Mouse (Mus musculus) kidney, adult 9 months (tissue): ENCODE data around the gene U2af1.

Source experiments
- DNase-seq: peaks from one replicate; pipeline ENCODE4 v3.0.0; 2022

Gene U2af1

GRCm38 (mm10) chr17:31660661-31661250, 2.1 kb upstream of the U2af1 start:
- DNase-seq: peak; percentile 31

DNA sequence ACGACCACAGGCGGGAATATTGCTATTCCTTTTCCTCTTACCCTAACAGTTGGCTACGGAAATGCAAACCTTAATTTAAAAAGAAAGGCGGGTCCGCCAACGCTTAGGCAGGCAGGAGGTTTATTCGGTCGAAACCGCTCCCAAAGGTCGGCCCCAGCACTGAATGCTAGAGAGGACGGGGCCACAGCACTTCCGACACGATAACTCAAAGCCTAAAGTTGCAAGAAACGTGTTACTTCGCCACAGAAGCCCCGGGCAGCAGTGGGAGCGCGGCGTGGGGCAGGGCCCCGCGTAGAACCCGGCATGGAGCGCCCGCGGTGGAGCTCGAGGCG, 590 bp downstream of the U2af1 start:
- no peak for DNase-seq

DNA sequence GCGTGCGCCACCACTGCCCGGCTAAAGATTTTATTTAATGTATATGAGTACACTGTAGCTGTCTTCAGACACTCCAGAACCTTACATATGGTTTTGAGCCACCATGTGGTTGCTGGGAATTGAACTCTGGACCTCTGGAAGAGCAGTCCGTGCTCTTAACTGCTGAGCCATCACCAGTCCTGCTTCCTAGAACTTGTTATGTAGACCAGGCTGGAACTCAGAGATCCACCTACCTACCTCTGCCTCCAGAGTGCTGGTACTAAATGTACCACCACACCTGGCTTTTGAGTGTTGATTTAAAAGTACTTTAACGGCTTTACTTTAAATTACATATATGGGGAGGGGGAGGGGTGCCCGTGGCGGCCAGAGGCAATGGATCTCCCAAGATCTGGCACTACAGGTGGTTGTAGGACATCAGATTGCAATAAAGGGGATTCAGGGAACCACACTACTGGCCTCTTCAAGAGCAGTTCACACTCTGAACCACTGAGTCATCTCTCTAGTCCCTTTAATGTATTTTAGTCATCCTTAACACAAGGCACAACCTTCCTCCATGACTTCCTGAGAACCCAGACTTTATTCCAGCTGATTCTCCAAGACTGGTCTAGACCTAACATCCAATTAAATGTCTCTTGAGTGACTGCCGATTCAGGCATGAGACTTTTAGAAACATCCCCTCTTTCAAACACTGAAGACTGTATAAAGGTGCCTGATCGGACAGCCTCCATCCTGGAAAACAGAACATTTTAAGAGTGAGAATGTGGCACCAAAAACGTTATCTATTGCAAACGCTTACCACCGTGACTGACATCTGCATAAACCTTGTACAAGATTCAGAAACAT, 1.3 kb downstream of the U2af1 start:
- DNase-seq: peak; percentile 22

- no peak for DNase-seq
Measured at GRCm38 (mm10) chr17:31656682-31657081, 2.0 kb downstream of the U2af1 start.

DNA sequence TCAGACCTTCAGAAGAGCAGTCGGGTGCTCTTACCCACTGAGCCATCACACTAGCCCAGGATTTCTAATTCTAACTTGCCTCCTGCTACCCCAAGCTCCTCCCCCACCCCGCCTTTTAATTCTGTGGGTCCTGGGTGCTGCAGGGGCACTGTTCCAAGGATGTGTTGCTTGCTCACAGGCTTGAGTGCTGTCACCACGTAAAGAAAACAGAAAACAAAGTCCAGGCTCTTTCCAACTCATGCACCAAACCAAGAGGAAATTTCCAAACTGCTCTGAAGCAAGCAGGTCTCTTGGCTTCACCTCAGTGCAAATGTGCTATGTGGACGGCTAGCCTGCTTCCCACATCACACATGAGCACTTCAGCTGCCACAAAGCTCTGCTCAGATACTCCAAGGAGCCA, 3.3 kb downstream of the U2af1 start:
- DNase-seq: peak; percentile 49

DNA sequence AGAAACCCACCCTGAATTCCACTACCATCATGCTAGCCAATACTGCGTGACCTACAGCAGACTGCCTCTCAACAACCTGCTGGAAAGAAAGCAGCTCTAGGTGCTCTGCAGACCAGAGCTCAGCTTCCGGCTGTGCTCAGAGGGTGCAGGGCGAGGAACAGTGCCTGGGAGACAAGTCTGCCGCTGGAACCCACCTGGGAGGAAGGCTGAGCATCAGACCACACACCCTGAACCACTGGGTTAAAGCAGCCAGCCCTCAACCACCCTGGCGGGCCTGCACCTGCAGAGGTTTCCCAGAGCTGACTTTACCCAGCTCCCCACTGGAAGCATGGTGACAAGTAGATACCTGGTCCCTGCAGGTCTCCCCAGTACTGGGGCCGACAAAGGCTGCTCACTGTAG, 5.4 kb downstream of the U2af1 start:
- DNase-seq: no peak

DNA sequence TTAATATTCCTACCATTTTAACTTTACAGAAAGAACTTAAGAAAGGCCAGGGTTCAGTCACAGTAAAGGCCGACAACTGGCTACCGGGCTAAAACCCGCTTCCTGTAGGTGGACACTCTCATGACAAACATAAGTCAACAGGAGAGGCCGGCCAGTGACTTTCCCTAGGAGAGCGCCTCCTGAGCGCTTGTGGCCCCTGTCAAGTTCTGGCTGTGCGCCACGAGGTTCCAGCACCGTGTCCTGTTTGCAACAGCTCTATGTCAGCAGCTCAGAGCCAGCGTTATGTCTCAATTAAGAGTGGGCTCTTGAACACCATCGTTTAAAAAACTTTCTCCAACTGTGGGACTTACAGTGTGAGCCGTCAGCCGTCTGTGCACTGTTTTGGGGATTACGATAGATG, 6.5 kb downstream of the U2af1 start:
- no peak for DNase-seq

DNA sequence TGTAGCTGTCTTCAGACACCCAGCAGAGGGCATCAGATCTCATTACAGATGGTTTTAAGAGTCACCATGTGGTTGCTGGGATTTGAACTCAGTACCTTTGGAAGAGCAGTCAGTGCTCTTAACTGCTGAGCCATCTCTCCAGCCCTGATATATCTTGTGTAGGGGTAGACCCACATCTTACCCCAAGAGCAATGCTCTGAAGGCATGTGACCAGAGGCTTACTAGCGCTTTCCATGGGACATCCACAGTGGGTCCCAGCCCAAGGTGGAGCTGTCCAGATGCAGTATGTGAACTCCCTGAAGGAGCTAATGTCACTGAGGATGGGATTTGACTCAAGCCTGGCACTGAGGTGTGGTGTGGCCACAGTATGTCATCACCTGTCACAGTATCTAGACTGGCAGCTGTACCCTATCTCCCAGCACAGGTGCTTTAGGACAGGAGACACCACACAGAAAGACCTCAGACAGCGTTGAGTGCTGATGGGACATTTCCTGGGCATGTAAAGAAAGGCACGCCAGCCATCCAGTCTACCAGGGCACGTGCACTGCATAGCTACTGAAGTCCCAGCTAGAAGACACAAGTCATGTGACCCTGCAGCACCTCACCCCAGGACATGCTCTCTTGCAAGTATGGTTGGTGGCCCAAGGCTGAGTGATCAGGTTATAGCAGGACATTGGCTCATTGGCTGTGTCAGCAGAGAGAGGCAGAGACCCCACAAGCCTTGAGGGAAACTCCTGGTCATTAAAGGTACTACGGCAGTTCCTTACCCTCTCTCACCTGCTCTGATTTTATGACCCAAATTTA, 12.3 kb downstream of the U2af1 start:
- no peak for DNase-seq

- DNase-seq: no peak
Measured at GRCm38 (mm10) chr17:31642913-31643312, 15.8 kb downstream of the U2af1 start.

DNA sequence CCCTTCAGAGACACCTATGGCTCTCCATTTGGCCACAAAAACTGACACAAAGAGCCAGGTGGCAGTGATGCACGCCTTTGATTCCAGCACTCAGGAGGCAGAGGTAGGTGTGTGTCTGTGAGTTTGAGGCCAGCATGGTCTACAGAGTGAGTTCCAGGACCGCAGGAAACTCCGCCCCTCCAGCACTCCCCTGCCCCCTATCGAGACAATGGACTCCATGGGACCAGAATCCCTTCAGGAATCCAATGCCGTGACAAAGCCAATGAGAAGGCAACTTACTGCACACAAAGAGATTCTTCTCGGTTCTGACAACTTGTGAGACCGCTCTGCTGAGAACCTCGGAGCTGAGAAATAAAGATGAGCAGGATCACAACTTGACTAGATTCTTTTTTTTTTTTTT, 16.4 kb downstream of the U2af1 start:
- no peak for DNase-seq

GRCm38 (mm10) chr17:31639651-31640050, 19.0 kb downstream of the U2af1 start:
- DNase-seq: no peak

DNA sequence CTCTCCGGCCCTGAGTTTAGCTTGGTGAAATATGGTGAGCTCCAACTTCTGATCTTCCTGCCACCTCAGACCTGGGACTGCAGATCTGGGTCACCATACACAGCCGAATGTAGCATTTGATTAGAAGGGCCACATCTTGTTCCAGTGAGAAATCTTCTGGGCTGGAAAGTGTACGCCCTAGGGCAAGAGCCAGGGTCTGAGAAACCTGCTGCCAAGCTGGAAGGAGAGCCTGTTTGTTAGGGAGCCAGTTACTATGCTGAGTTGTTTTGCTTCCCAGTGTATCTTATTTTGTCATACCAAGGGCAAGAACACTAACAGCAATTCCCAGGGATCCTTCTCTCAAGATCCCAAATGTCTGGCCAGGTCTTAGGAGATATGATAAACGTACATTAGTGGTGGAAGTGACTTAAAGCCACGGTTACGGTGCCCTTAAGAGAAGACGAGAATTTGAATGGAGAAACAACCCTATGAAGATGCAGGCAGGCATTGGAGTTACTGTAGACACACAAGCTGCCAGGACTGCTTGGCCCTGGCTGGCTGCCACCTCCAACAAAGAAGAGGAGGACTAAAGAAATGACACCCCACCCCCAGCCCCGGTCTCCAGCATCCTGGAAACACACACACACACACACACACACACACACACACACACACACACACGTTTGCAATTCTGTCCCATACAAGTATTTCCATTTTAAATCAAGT, 20.7 kb downstream of the U2af1 start:
- DNase-seq: peak; percentile 30

DNA sequence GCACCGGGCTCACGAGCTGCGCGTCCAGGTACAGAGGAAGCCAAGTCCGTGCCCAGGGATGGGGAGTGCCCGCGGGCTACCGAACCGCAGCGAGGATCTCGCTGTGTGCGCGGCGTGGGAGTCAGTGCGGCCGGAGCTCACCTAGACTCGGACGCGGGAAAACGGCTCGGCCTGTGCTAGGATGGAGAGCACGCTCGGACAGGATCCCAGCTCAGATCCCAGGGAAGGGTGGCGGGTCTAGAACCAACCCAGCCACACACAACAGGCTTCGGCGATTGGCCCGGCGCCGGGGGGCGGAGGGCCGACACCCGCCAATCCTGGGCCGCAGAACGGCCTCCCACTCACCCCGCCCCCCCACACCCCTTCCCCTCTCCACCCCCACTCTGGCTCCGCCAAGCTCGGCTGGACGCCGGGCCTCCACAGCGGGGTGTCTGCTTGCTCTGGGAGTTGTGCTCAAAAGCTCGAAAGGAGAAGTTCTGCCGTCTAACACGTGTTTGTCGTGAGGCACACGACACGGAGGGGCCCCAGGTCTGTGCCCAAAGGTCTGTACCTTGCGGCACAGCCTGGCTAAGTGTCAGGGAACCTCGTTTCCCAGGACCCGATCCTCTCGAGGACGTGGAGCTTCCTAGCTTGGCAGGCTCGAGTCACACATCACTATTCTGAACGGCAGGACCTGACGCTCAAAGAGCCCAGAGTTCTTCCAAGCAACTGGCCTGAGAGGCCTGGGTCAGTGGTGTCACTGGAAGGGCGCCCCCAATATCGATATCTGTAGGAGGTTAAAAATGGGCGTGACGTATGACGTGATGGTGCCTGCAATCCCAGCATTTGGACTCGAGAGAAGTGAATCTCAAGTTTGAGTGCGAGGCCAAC, 21.5 kb downstream of the U2af1 start, which contains the start of gene Cbs:
Gene Cbs (minus strand): TSS at position 297 of the 870 bp plus-strand sequence.
- peak; percentile 92 for DNase-seq

DNA sequence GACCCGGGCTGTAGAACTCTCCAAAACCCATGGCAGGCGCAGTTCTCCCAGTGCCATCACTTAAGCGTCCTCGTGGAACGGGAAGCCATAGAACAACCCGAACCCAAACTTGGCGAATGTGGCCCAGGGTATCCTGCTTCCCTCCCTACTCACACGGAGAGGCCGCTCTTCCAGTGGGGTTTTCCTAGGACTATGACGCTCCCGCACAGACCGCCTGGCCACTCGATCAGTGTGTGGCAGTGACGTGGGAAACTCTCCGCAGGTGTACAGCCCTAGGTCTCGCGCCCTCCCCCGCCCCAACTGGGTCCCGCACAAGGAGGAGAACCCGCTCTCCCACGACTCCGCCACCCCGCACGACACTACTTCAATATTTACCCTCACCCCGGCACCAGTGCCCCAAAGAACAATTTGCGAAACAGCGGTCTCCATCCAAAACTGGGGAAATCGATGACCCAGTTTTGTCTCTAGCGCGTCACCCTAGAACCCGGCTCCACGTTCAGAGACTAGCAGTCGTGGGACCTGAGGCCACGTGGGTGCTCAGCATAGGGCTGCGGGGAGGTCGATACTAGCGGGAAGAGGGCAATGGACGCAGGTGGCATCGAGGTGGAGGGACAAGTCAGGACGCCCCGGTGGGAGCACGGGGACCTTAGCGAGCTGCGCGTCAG, 22.3 kb downstream of the U2af1 start:
- no peak for DNase-seq

DNA sequence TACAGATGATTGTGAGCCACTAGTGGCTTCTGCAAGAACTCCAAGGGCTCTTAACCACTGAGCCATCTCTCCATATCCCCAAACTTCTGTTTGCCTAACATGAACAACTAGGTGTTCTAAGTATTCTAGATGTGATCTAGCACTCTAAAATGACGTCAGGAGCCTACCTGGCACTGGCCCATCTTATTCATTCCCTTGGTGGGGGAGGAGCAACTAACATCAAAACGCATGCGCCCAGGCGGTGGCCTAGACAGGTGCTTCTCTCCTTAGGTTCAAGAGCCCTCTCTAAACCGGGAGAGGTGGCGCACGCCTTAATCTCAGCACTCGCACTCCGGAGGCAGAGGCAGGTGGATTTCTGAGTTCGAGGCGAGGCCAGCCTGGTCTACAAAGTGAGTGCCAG, 22.9 kb downstream of the U2af1 start:
- DNase-seq: peak; percentile 64

- no peak for DNase-seq
Measured at GRCm38 (mm10) chr17:31634896-31635295, 23.8 kb downstream of the U2af1 start.

DNA sequence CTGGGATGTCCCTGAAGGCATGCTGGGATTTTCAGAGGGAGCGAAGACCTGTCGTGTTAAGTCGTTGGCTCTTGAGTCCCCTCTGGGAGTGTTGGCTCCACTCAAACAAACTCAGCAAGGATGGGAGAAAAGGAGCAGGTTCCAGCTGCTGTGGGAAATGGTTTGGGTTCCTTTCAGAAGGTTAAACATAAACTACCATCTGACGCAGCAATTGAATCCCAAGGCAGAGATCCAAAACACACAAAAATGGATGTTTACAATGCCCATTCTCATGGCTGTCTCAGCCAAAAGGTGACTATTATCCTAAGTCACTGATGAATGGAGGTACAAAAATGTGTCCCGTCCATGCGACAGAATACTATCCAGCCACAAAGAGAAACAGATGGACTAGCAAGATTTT, 25.7 kb downstream of the U2af1 start:
- DNase-seq: peak; percentile 69

DNA sequence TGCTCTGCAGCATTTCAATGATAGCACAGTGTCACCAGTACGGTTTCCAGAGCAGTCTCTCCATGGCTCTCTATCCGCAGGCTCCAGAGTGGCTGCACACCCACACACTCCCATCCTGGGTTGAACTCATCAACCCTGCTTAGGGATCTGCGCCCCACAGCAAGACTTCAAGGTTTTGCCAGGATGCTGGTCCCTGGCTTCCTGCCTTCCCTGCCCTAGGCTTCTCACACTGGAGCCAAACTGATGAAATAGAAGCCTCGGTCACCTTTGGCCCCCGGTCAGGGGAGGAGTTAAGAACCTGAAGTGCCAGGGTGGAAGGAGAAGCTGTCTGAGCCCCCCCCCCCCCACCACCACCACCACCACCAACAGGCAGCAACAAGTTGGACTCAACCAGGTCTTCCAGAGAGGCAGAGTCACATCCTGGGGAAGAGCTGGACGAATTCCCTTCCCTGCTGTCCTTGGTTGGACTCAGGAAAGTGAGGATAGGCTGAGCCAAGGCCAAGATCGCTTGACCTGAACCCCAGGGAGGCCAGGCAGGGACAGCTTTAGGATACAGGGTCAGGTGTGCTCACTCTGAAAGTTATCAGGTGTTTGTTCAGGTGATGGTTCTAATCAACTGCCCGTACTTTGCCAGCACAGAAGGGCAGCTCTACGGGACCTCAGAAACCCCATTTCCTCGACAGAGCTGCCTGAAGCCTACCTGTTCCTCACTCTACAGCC, 27.5 kb downstream of the U2af1 start:
- peak; percentile 48 for DNase-seq

GRCm38 (mm10) chr17:31627961-31628360, 30.7 kb downstream of the U2af1 start:
- no peak for DNase-seq

- DNase-seq: no peak
Measured at GRCm38 (mm10) chr17:31623101-31623500, 35.6 kb downstream of the U2af1 start.
